Mouse (Mus musculus) CD4-positive, CD25-positive, alpha-beta regulatory T cell, adult 2 months (primary cell): ENCODE results near the gene Dlx3.

Experiments used
- DNase-seq: peaks from one replicate; pipeline ENCODE4 v3.0.0-alpha.2; 2012; ENCODE audit warnings: low read depth, low spot score

The Dlx3 gene

GRCm38 (mm10) chr11:95088857-95089779 lies 30.8 kb upstream of the Dlx3 start:
- DNase-seq = no peak

GRCm38 (mm10) chr11:95093077-95093476 lies 26.8 kb upstream of the Dlx3 start:
- no peak for DNase-seq

DNA sequence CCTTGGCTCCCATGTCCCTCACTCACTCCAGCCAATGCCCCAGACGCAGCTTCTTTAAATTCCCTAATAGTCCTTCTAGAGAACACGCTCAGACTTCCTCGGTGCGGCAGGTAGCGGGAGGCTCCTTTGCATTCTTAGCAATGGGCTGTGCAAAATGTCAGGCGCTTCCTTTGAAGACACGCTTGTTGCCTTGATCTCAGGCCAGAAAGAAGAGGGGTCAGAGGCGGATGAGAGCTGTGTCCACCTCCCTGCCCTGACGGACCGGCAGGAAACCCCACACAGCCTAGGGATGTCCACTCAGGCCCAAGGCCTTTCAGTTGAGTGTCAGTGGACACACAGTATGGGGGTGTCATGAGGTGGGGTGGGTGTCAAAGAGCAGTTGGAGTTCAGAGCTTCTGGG lies 24.3 kb upstream of the Dlx3 start:
- no peak for DNase-seq

- no peak for DNase-seq
Measured at GRCm38 (mm10) chr11:95096608-95097373, 23.1 kb upstream of the Dlx3 start.

DNA sequence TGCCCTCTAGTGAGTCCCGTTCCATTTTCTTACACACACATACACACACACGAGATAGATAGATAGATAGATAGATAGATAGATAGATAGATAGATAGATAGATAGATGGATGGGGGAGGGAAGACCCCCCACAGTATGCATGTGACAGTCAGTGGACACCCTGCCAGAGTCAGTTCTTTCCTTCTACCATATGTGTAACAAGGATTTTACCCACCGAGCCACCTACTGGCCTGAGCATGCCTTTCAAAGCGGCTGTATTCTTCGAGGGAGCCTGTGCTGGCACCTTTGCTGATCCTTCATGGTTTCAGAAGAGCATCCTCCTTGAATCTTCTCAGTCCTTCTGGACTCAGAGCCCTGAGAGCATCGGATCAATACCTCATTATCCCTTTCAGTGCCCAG lies 22.0 kb upstream of the Dlx3 start:
- DNase-seq = no peak

DNA sequence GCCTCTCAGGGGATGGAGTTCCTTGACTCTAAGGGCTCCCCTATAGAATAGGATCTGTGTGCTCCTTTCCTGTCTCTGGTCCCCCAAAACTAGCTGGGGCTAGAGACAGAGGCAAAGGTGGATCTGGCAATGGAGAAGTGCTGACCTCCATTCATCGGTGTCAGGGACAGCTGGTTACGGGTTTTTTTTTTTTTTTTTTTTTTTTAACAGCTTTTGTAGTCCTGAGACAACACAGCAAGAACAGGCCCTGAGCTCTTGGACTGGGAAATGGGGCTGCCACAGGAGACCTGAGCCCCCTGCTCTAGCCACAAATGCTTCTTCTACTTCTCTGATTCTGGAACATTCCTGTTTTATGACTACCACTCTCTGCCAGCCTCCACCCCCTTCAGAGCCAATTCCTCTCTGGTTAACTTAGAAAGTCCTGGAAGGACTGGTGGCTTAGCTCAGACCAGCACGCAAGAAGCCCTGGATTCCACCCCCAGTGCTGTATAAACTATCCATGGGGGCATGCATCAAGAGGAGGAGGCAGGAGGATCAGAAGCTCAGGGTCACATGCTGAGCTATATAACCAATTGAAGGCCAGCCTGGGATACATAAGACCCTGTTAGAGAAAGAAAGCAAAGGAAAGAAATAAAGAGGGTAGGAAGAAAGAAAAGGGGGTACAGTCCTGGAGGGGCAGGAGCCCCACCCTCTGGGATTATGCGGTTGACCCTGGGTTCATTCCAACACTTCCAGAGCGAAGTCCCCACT lies 21.4 kb upstream of the Dlx3 start:
- no peak for DNase-seq

GRCm38 (mm10) chr11:95100393-95100792 lies 19.5 kb upstream of the Dlx3 start:
- DNase-seq = no peak

- DNase-seq = no peak
Measured at GRCm38 (mm10) chr11:95101071-95101788, 18.7 kb upstream of the Dlx3 start.

- DNase-seq = no peak
Measured at GRCm38 (mm10) chr11:95102161-95102904, 17.6 kb upstream of the Dlx3 start.

GRCm38 (mm10) chr11:95104266-95104665 lies 15.7 kb upstream of the Dlx3 start:
- no peak for DNase-seq

GRCm38 (mm10) chr11:95105274-95105874 lies 14.5 kb upstream of the Dlx3 start:
- no peak for DNase-seq

GRCm38 (mm10) chr11:95106440-95107236 lies 13.3 kb upstream of the Dlx3 start:
- DNase-seq = peak; percentile 78

DNA sequence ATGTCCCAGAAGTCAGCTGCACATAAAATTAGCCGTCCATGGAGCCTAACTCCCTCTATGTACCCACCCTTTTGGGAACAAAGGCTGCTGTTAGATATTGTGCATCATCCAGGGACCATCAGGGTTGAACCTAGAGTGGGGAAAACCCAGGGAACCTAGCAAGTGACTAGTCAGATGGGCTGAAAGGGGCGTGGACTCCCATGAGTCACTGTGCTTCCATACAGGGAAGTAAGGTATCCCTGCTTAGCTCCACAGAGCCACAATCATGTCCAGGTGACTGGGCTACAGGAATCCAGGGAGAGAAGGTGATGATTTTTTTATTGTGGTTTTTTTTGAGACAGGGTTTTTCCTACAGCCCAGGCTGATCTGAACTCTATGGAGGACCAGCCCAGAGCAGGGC lies 10.9 kb upstream of the Dlx3 start:
- DNase-seq = no peak

GRCm38 (mm10) chr11:95110081-95110480 lies 9.8 kb upstream of the Dlx3 start:
- no peak for DNase-seq

- DNase-seq = peak; percentile 86
Measured at GRCm38 (mm10) chr11:95117030-95117429, 2.9 kb upstream of the Dlx3 start.

GRCm38 (mm10) chr11:95118505-95118904 lies 1.4 kb upstream of the Dlx3 start:
- peak; percentile 53 for DNase-seq

GRCm38 (mm10) chr11:95120633-95121020 lies 708 bp downstream of the Dlx3 start:
- no peak for DNase-seq

DNA sequence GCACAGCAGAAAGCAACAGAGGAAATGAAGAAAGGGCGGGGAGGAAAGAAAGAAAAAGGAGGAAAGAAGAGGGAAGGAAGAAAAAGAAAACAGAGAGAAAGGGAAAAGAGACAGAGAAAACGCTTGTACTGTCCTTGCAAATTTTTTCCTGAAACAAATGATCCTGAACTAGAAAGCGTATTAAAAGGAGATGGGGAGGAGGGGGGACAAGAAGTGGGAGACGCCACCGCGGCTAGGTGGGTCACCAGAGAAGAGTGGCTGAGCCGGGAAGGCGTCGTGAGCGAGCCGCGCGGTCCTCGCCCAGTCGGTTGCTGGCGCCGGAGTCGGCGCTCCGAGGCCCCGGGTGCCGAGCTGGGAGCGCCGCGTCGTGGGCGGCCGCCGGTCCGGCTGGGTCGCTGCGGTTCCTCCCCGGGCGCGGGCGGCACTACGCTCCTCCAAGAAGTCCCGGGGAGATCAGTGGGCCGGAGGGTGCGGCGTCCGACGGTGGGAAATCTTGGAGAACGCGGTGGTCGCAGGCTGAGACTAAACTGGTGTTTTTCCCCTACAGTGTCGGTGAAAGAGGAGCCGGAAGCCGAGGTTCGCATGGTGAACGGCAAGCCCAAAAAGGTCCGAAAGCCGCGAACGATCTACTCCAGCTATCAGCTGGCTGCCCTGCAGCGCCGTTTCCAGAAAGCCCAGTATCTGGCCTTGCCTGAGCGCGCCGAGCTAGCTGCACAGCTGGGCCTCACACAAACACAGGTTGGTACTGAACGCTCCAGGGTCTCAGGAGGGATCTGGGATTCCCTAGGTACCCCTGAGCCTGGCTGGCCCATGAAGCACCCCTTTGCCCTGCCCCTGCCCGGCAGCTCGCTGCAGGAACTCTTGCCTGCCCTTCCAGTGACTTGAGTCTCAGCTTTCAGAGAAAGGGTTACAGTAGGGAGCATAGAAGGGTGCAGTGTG lies 1.5 kb downstream of the Dlx3 start:
- DNase-seq = no peak
